Mouse (Mus musculus) liver, adult (tissue): ENCODE measurements around the gene Sec63.

Experiments used
- GATA4 ChIP-seq: IDR thresholded peaks from 2 replicates; pipeline ENCODE4 v1.6.1; 2014; ENCODE audit warnings: mild to moderate bottlenecking, low read length; ENCODE audit not compliant: insufficient replicate concordance

Sec63 gene

GRCm38 (mm10) chr10:42845480-42845879 is 84.2 kb downstream of the Sec63 start:
- no peak for TF ChIP-seq GATA4

DNA sequence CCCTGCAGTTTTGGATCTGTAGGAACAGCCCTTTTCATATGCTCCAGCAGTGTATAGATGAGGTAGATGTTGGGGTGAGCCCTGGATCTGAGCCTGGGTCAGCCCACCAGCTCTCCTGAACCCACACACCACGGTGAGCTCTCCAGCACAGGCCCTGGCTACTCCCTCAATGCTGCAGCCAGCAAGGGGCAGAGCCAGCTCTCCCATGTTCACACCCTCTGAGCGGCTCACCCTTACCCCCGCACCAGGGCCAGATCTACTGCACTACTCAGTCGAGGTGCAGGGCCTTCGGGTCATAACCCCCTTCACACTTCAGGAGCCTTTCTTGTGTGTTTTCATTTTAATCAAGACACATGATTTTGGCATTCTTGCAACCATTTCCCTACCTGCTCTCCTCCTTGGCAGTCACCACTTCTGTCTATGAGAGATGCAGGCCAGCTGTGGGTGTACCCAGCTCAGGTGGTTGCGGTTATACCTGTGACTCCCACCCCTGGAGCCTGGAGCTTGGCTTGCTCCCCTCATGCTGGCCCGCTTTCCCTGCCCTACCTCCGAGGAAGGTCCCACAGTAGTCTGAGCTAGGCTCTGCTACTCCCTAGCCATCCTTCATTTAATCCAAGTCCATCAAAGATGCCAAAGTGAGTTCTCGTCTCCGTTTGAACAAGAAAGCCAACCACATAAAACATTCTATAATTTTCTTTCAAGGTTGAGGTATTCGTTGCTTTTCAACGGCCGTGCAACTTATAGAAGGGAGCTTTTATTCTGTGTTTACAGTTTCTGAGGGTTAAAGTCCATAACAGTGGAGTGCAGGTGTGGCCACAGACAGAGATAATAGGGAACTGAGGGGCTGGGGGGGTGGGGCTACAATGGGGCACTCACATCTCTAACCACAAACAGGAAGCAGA is 87.1 kb downstream of the Sec63 start:
- no peak for TF ChIP-seq GATA4

DNA sequence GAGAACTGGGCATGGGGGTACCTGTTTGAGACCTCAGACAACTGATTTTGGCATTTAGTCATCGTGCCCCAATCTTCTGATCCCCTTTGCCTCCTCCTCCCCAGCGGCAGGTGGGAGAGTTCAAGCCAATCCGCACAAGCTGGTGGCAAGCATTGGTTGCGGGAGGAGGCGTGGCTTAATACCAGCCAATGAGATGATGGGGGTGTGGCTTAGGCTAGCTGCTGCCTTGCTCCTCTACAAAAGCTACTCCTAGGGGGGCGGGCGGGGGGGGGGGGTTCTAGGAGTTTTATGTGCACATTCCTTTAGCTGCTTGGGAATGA is 87.7 kb downstream of the Sec63 start:
- TF ChIP-seq GATA4, result no peak

DNA sequence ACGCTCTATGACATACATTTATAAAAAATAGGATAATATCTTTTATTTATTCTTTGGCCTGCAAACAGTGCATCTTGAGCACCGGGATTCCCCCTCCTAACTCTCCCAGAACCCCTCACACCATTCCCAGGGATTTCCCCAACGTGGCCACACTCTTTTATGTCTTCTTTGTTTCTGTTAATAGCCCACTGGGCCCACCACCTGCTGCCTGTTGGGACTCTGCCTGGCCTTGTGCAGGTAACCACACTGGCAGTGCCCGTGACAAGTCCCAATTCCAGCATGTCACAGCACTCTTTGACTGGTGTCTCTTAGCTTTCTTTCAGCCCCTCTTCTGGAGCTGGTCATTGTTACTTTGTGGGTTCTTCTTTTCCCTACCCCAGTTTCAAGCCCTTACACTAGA is 93.5 kb downstream of the Sec63 start:
- no peak for TF ChIP-seq GATA4

- TF ChIP-seq GATA4, result no peak; the same call in 1 of the 2 replicates
These were observed 94.0 kb downstream of the Sec63 start for GRCm38 (mm10) chr10:42855250-42855649.

- TF ChIP-seq GATA4, result no peak
These were observed 95.3 kb downstream of the Sec63 start for GRCm38 (mm10) chr10:42856574-42856973.

GRCm38 (mm10) chr10:42857021-42857420 is 95.7 kb downstream of the Sec63 start:
- TF ChIP-seq GATA4, result no peak

- no peak for TF ChIP-seq GATA4
These were observed 98.5 kb downstream of the Sec63 start for GRCm38 (mm10) chr10:42859781-42860158.

GRCm38 (mm10) chr10:42860159-42860911 is 99.0 kb downstream of the Sec63 start, which contains the start of gene Scml4:
Gene Scml4, plus strand, starts transcription at chr10:42860370.
- TF ChIP-seq GATA4, result no peak

DNA sequence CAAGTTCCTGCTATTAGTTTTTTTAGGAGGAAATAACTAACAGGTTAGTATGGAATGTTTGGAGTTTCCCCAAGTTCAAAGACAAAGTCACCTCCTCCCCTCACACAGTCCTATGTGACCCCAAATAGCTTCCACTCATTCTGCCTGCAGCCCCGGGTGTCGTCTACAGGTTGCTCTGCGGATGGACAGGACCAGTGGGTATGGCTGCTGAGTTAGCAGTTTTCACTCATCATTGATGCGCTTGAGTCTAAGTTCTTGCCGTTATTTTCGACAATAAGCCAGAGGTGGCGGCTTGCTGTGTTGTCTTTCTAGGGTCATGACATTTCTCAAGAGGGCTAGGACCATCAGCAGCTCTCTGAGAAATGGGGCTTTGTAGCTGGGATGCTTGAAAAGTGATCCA is 100.2 kb downstream of the Sec63 start:
- no peak for TF ChIP-seq GATA4

- TF ChIP-seq GATA4, result no peak
These were observed 100.9 kb downstream of the Sec63 start for GRCm38 (mm10) chr10:42862102-42862740.

- no peak for TF ChIP-seq GATA4
These were observed 101.5 kb downstream of the Sec63 start for GRCm38 (mm10) chr10:42862806-42863205.

- no peak for TF ChIP-seq GATA4
These were observed 102.5 kb downstream of the Sec63 start for GRCm38 (mm10) chr10:42863621-42864391.

DNA sequence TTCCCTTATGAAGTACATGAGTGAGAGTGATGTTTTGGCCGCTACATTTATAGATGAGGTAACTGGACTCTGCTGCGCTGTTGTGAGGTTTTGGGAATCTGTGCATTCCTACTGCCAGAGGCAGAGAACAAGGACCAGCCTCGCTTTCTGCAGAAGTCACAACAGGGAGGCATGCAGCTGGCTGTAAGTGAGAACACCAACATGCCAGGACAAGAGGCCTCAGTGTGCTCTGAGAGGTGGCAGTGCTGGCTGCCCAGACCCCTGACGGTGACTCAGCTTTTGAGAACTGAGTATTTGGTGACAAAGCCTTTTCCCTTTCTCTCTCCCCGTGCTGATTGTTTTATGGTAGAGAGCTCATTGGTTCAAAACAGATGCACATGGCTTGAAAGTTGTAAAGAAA is 103.4 kb downstream of the Sec63 start:
- no peak for TF ChIP-seq GATA4

DNA sequence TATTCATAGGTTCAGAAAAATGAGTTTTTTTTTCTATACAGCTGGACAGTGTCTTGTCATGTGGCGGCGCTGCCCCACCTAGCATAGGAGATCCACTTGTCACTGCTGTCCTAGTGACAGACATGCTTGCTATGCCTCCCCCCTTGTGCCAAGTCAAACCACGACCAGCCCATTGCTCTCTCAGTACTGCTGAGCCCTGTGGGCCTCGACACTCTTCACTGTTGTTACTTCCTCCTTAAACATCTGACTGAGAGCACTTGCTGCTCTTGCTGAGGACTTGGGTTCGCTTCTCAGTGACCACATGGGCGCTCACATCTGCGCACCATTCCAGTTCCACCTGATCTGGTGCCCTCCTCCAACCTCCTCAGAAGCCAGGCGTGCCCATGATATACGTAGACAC is 107.1 kb downstream of the Sec63 start:
- TF ChIP-seq GATA4, result no peak

GRCm38 (mm10) chr10:42869467-42869866 is 108.2 kb downstream of the Sec63 start:
- TF ChIP-seq GATA4, result no peak
